Mouse (Mus musculus) adrenal gland, postnatal 10 days (tissue): ENCODE data around the gene Inafm2. TPM values are rescaled to one million over a fixed set of nuclear protein-coding genes. Genes with fewer than 3 reads are reported as not detected.

Experiments used
- DNase-seq: peaks from one replicate; pipeline ENCODE4 v3.0.0; 2021; ENCODE audit warnings: mixed read lengths
- long read RNA-seq, 2 experiments: library from polyadenylated mRNA; stranded (forward); transcript quantifications; one replicate each; pipeline ENCODE4 v2.0.0; 2021
- total RNA-seq, 2 experiments: library from RNA; stranded (reverse); gene quantifications; 2 replicates each; pipeline ENCODE4 v1.2.3; 2021

Inafm2 gene
- 10 to 100 TPM; 27.3 to 27.9 TPM for total RNA-seq
- long read RNA-seq, experiment 1, transcript Inafm2-201 (1 exons, 3,053 nt): major isoform, 21 of 22 reads
- long read RNA-seq, experiment 1, partial matches to known transcripts: 0 of 22 reads
- long read RNA-seq, experiment 1, other reads (novel, unspliced or antisense): 1 of 22 reads
- long read RNA-seq, experiment 2, transcript Inafm2-201 (1 exons, 3,053 nt): major isoform, 25 of 25 reads
- long read RNA-seq, experiment 2, partial matches to known transcripts: 0 of 25 reads
- long read RNA-seq, experiment 2, other reads (novel, unspliced or antisense): 0 of 25 reads

DNA sequence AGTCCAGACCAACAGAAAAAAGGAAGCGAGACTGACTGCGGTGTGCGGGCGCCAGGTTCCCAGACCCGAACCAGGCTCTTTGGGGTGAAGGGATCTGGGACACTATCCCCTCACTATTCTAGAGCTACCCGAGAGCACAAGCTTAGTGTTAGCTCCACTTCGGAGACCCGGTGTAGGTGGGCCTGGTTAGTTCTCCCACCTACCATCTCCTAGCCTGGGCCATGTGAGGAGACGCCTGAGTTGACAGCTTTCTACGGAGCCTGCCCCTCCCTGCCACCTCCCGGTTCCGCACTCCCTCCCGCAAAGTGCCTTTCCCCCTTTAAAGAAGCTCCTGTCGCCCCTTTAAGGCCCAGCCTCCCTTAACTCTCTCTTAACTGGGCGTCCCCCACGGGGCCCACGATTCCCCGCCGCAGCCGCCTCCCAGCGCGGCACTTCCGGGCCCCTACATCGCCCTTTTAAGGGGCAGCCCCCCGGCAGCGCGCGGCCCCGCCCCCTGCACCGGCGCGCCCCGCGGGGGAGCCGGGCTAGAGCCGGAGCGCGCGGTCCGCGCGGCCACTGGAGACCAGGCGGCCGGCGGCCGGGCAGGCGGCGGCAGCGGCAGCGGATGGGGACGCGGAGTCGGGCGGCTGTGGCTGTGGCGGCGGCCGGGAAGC is at the start of gene Inafm2:
Gene Inafm2 (plus strand): TSS at position 527 of the 653 bp plus-strand sequence.
- peak; percentile 95 for DNase-seq

GRCm38 (mm10) chr2:118696451-118697308 is 48.9 kb upstream of the Inafm2 start:
- DNase-seq: peak; percentile 51

DNA sequence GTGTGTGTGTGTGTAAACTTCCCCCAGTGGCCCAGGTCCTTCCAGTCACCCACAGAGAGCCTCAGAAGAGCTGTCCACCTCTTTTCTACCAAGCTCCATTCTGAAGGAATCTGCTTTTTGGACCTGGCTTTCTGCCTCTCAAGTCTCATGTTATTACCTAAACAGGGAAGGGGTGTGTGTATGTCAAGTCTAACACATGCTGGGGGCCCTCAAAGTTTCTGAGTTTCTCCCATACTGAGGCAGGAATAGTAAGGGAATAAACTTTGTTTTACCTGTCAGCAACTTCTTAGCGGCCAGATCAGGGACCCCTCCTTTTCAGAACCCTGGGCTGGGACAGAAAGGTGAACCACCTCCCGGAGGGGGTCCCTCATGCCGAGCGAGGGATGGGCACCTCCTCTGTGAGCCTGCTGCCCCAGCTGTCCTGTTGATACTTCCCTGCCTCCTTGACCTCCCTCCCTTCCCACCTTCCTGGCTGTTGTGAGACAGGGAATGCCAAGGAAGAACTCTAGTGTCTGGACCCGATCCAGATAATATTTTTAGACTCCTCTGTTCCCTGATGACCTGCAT is 48.2 kb upstream of the Inafm2 start:
- no peak for DNase-seq

DNA sequence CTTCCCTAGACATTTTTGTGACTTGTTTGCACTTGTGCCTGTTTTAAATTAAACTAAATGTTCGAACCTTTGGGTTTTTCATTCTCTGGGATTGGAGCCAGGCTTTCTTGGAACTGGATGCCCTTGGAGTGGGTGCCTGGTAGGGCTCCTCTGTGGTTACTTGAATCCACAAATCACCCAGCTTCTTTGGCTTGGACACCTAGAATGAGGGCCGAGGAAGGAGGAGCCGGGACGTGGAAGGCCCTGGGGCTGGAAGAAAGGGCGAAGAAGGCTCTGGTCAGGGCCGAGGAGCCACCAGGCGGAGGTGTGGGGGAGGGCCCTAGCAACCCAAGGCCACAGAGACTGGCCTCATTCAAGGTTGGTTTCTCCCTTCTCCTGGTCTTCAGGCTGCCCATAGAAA is 47.6 kb upstream of the Inafm2 start:
- peak; percentile 66 for DNase-seq

GRCm38 (mm10) chr2:118700179-118701062 is 45.1 kb upstream of the Inafm2 start:
- DNase-seq: peak; percentile 94

GRCm38 (mm10) chr2:118701161-118701560 is 44.4 kb upstream of the Inafm2 start:
- DNase-seq: no peak

GRCm38 (mm10) chr2:118701971-118702882 is 43.3 kb upstream of the Inafm2 start:
- peak; percentile 45 for DNase-seq

DNA sequence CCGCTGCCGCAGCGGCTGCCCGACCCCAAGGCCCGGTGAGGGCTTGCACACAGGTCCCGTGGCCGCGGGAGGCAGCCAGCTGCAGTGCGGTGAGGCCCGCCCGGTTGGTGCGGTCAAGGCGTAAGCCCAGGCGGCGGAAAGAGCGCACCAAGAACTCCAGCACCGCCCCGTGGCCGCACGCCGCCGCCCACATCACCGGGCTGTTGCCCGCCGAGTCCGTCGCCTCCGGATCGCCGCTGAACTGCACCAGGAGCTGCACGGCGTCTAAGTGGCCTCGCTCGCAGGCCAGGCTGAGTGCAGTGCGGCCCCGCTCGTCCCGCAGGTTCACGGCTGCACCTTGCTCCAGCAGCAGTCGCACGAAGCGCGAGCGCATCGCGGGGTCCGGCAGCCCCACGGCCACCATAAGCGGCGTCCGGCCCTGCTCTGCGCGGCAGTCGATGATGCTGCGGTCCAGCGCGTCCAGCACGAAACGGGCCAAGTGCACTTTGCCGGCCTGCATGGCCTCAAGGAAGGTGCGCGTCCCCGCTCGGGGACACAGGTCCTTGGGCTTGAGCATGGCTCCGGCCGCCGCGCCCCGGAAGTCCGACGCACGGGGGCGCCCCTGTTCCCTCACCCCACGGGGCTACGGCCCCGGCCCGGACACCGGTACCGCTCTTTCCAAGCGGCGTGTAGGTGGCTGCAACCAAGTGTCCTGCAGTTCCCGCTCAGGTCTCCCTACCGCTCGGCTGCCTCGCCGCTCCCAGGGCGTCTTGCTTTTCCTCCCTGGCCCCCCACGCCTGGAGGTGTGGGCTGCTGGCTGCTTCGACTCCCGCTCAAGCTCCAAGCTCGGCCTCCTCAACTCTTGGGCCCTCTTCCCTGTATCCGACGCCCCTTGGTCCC is 42.4 kb upstream of the Inafm2 start:
- peak; percentile 67 for DNase-seq

DNA sequence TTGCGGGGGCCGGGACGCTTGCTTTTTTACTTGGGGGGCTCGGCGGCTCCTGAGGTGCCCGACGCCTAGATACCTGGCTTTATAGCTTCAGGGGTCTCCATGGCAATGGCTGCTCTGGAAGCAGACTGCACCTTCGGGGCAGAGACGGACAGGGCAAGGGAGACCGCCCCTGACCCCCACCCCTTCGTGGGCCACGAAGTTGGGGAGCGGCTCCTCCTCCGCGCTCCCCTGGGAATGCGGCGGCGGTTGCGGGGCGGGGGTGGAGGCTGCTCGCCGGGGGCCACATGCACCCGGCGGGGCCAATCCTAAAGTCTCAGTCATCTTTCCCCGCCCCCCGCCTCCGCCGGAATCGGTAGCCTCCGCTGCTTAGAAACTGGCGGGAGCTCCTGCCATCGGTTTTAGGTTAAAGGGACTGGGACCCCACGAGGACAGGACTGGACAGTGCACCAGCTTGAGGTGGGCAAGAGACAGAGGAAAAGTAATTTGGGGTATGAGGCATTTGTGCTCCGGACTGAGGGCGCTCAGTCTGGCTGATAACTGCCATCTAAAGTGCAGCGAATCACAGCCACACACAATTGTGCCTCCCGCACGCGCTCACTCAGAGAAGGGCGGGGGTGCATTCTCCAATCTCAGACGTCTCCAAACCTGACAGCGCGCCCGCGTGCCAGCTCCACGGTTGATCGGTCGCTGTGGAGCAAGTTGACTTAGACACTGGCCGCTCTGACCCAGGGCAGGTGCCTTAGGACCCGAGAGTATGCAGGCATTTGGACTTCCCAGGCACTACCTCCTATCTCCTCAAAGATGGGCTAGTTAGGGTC is 41.4 kb upstream of the Inafm2 start, which contains the start of gene Ankrd63:
Gene Ankrd63 (minus strand): TSS at position 51 of the 818 bp plus-strand sequence.
- no peak for DNase-seq

- DNase-seq: no peak
Measured at GRCm38 (mm10) chr2:118706436-118706835, 39.1 kb upstream of the Inafm2 start.

DNA sequence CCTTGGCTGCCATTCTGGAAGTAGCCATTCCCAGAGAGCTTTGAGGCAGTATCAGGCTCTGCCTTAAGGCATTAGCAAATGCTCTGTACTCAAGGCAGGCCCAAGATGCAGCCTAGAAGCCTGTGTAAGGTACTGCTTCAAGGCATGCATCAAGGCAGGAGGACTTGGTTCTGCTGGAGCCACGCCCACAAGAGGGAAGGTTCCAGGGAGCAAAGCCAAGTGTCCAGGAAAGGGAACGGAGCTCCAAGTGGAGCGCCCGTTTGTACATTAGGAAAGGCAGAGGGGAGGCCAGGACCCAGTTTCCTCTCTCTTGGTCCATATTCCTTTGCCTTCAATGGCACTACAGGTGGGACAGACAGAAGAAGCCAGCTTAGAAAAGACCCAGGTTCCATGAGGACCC is 37.1 kb upstream of the Inafm2 start:
- no peak for DNase-seq

DNA sequence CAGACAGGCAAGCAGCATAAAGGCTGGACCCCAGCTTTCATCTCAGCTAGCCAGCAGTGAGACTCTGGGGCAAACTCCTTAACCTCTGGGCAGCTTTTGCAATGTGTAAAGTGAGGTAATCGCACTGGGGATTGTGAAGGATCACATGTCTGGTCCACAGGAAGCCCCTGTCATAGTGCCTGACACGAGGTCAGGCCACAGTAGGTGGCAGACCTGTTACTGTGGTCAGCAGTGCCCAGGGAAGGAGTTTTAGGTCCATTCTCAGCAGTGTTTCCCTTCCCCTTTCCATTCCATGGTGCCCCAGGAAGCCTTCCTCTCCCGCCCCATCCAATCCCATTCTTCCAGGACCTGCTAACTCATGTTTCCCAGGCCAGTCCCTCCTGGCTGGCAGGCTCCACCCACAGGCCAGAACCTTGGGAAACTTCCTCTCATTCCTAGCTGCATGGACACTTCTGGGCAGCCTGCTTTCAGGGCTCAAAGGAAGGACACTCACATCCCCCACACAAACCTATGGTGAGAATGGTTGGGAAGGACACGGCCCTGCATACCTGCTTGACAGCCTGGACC is 35.8 kb upstream of the Inafm2 start:
- DNase-seq: no peak

- peak; percentile 75 for DNase-seq
Measured at GRCm38 (mm10) chr2:118711038-118711494, 34.5 kb upstream of the Inafm2 start.

DNA sequence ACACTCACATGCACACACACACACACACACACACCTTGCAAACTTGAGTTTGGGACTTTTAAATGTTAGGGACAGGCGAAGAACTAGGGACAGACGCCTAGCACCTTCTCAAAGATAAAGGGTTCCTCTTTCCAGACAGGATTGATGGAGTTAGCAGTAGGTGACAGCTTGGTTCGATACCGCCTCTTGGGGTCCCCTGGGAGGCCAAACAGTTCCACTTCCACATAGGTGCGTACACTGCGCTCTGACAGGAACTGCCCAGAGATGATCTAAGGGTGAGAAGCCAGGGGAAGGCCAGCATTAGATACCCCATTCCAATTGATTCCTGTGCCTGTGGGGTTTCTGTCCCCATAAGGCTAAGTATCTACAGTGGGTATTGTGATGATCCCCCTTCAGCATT is 31.9 kb upstream of the Inafm2 start:
- no peak for DNase-seq

GRCm38 (mm10) chr2:118714230-118714629 is 31.3 kb upstream of the Inafm2 start:
- no peak for DNase-seq

DNA sequence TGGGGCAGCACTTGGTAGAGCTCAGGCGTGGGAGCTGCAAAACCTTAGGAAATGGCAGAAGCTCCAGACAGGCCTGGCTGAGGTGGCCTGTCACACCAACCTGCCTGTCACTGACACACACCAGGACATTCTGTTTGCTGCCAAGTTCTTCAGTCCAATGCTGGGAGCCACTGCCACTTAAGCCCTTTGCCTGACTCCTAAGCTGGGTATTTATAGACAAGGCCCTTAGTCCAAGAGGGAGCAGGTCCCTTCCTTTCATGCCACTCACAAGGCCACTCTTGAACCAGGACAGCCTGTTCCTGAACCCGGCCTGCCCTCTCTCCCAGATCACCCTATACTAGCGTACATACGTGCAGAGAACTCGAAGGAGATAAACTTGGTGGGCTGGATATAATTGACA is 28.9 kb upstream of the Inafm2 start:
- no peak for DNase-seq

DNA sequence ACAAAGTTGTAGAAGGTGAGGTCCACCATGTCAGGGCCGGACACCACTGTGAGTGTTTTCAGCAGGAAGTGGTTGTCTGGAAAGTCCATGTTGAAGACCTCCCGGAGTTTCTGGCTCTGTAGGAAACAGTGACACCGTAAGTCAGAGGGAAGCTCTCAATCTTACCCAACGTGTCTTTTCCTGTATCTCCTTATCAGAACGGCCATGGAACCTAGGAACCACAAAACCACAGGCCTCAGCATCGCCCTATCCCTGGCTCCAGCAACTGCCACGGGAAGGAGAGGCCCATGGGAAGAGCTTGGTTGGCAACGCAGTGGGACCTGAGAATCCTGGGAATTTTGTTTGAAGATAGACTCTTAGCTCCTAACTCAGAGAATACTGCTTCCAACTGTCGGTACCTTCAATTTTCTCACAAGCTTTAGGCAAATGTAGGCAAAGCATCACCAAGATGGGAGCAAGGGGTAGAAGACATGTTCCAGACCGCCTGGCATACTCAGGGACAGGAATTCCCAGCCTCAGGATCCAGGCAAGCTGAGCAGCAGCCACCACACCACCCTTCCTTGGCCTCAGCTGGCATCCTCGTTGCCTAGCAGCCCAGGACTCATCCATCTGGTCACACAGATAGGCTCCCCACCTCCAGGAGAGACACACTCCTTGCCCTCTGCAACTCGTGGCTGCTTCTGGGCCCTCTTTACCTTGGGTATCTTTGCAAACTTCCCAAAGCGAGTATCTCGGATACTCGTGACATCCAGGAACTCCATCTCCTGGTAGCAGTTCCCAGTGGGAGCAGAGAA is 21.7 kb upstream of the Inafm2 start:
- no peak for DNase-seq
